ENCODE assay signal across 9 mouse cellular contexts in the genomic region with DNA sequence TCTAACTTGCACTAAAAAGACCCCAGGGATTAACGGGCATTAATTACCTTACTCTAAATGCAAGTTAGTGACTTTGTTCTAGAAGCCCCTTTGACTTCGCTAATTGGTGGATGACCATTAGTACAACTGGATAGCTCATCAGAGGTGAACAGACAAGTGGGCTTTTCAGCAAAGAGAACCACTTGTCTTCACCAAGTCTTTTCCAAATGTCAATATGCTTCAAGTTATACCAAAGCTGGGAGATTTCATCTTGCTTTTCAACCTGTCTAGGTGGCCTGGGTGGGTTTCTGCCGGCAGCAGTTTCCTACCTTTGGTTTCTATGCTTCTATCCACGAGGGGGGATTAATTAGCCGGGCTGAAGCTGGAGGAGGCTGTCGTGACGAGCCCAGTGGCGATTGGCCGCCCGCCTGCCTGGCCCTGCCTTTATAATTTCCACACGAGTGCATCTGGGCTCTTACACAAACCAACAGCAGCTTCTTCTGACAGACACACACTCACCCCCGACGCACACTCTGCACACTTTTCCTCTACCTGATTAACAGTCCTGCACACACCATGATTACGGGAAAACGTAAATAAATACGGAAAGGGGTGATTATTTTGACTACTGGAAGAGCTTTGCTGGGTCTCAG. TPM values are rescaled to one million over a fixed set of nuclear protein-coding genes. Genes with fewer than 3 reads are reported as not detected.
DNase-seq lines count a peak whose midpoint lies in the region; ATAC-seq and TF ChIP-seq lines count a peak whose summit lies in the region.
"Had no signal": no experiment of that assay in that cellular context is flagged by ENCODE, and none has a peak within 500 bp of the region (broad histone marks: within the 10 kb centered on the region; RNA-seq: fewer than 3 reads in every experiment).

A gene (plus strand): TSS at position 455 of the 632 bp plus-strand sequence.

- DNase-seq in lung, adult 2 months = no peak
- DNase-seq in lung, postnatal 14 days = no peak
- peak; percentile 96 to 97 for DNase-seq in cerebellum, postnatal 14 days
- peak; percentile 79 for DNase-seq in gastrocnemius, postnatal 25 days
- DNase-seq in kidney, adult 11 months = peak; percentile 14
- peak; percentile 96 for DNase-seq in midbrain, embryonic 11.5 days (ENCODE audit: low spot score, missing footprints)
- no peak for DNase-seq in frontal cortex, postnatal 14 days (ENCODE audit: low spot score in 2 of 2)
- DNase-seq in urinary bladder, postnatal 10 days (ENCODE audit: low spot score) = no peak

- H3K9me3 ChIP-seq in midbrain, embryonic 11.5 days (ENCODE audit: control insufficient read depth, low read length) = no peaks in the 10 kb centered on the region

- no peaks in the 10 kb centered on the region for H3K4me1 ChIP-seq in lung, adult 2 months (ENCODE audit: control insufficient read depth, insufficient read depth, low read length)
- peaks cover 31% of the 10 kb centered on the region for H3K4me1 ChIP-seq in midbrain, embryonic 11.5 days (ENCODE audit: control insufficient read depth, insufficient read depth, low read length)

- WGBS in lung, adult 2 months = 62% methylated on average over 16 of the region's 16 CpGs
- WGBS in midbrain, embryonic 11.5 days = under 1% methylated on average over 16 of the region's 16 CpGs

- TF ChIP-seq POLR2A in lung, adult 2 months (IDR thresholded peaks at IDR 0.05; ENCODE audit: borderline replicate concordance, extremely low read depth, low read depth, low read length) = no peak

- peaks cover 22% of the 10 kb centered on the region for H3K27me3 ChIP-seq in midbrain, embryonic 11.5 days (ENCODE audit: control insufficient read depth, insufficient read depth, low read length)

- H3K27ac ChIP-seq in midbrain, embryonic 11.5 days (ENCODE audit: low read depth, low read length) = peak within 1 kb of the TSS; percentile 88

- no peaks in the 10 kb centered on the region for H3K36me3 ChIP-seq in midbrain, embryonic 11.5 days (ENCODE audit: control insufficient read depth, insufficient read depth, low read length)
- H3K36me3 ChIP-seq: G1E had no signal

- peak within 1 kb of the TSS; percentile 87 for H3K9ac ChIP-seq in midbrain, embryonic 11.5 days (ENCODE audit: low read length)

- peak within 1 kb of the TSS; percentile 21 for H3K4me3 ChIP-seq in lung, adult 2 months (replicated peaks; ENCODE audit: extremely low read depth, low read depth, low read length)
- peak within 1 kb of the TSS; percentile 63 for H3K4me3 ChIP-seq in midbrain, embryonic 11.5 days (ENCODE audit: low read depth, low read length)

- ATAC-seq in midbrain, embryonic 11.5 days (ENCODE audit: low FRiP score) = peak; percentile 70

- TF ChIP-seq CTCF in lung, adult 2 months (IDR thresholded peaks at IDR 0.05; ENCODE audit: insufficient read depth, low read length) = no peak

- H3K4me2 ChIP-seq in midbrain, embryonic 11.5 days = peak within 1 kb of the TSS; percentile 79

RNA-seq across cellular contexts. Expression of the gene that starts here (rescaled TPM):
- 0.04 TPM in 1 of 2 replicates, not detected in the other for polyA plus RNA-seq in lung, adult 2 months (2012; rRNA removed)
- 1 to 10 TPM in 1 of 2 experiments, under 1 TPM in 1; 0.72 to 1.8 TPM for total RNA-seq in gastrocnemius, postnatal 25 days (2021)
- 92.8 and 102 TPM in 2 replicates for polyA plus RNA-seq in midbrain, embryonic 11.5 days (2014; fragmentation: Nextera tagmentation; extraction: Ambion mirVana)
- polyA plus RNA-seq: G1E had no signal

Comparison
In these comparisons a context has a peak if more than half of its experiments do, and no peak if none do; other contexts are left out.
1. RNA of the gene that starts here (polyA plus RNA-seq): 92.8 to 102 TPM in midbrain, embryonic 11.5 days; 0.04 TPM in lung, adult 2 months; every median in the first group is over 10 times any median in the second.
2. DNase-seq: peak in cerebellum, postnatal 14 days (2 of 2), gastrocnemius, postnatal 25 days (single experiment), kidney, adult 11 months (single experiment) and midbrain, embryonic 11.5 days (single experiment); none in lung, adult 2 months (single experiment), lung, postnatal 14 days (single experiment), frontal cortex, postnatal 14 days (0 of 2) and urinary bladder, postnatal 10 days (single experiment).